Mouse (Mus musculus) c-Kit-positive CD71-positive TER-119-positive erythroid progenitor cells, embryonic 14.5 days (primary cell): ENCODE data around the gene Rtp4.

Experiments used
- DNase-seq: peaks from one replicate; pipeline ENCODE4 v3.0.0-alpha.2; 2013; ENCODE audit warnings: low spot score

Gene Rtp4

DNA sequence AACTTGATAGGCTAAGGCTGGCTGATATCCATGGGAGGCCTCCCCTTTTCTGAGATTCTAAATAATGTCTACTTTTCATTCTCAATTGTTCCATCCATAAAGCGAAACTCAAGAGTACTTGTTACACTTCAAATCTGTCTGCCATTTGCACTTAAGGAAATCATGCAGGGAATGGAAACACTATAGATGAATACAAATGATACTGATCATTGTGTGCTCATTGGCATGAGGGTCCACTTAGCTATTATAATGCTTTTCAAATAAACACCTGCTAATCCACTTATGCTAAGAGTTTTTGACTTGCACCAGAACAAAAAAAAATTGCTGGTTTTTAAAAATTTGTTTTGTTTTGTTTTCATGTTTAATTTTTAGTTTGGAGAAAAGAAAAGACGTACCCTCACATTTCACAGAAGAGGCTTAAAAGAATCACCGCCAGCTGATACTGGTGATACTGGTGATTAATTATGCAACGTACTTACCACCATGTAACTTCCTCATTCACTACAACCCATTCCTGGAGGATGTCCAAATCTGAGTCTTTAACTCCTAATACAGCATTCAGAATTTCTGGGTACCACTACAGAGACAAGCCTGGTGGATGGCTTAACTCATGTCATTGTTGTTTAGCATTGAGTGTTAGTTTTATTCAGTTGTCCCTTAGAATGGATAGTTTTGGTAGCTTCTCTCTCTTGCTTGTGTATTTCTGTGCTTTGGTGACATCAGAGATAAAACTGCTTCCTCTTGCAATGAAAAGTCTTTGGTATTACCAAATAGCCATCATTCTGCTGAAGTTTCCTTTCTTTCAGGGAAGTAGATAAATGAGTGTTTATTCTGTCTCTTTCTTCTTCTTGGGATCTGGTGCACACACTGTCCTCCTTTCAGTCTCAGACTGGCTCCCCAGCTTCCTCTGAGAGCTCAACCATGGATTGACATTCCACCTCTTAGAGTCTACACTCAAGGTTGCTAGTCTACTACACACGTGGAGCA, 71.3 kb downstream of the Rtp4 start:
- DNase-seq, result no peak

DNA sequence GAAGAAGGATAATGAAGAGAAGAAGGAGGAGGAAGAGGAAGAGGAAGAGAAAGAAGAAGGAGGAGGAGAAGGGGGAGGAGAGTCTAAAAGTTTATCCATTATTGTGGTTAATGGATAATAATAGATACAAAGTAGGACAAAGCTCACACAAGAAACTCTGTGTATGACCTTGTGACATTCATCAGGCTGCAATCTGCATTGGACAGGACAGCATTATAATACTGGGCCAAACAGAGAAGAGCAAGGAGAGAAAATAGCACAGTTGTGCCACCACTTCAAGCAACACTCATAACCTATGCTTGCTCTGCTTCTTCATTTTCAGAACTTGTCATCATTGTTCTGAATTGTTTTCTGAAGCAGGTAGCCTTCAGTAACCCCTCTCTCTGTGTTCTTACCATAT, 72.4 kb downstream of the Rtp4 start:
- no peak for DNase-seq

DNA sequence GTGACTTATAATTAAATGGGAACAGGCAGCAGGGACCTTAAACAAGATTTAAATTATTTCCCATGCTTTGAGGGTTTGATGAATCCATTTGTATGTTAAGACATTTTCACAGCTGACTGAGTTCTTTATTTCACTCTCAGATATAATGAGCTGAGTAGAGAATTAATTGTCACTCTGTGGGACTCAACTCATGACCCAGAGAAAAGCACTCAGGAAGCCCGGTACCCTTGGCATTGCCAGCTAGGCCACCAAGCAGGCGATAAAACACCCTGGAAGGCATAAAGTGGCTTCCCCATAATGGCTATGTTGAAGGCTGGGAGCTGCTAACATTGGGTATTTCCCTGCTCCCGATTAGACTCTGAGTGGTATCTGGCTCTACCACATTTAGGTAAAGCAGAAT, 76.6 kb downstream of the Rtp4 start:
- DNase-seq, result no peak

DNA sequence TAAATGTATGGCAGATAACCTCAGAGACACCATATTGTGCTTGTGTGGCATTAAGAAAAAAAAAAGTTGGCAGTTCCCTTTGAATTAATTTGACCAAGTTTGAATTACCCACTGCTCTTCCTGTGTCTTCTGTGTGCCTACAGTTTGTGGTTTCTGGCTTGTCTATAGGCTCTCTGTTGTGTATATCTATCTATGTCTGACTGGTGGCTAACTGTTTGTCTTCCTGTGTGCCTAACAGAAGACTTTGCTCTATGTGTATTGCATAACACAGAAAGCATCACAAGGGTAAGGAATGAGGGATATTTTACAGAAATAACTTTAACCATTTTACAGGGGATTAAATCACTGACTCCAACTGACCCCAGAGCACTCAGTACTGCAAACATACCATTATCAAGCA, 77.9 kb downstream of the Rtp4 start:
- no peak for DNase-seq

DNA sequence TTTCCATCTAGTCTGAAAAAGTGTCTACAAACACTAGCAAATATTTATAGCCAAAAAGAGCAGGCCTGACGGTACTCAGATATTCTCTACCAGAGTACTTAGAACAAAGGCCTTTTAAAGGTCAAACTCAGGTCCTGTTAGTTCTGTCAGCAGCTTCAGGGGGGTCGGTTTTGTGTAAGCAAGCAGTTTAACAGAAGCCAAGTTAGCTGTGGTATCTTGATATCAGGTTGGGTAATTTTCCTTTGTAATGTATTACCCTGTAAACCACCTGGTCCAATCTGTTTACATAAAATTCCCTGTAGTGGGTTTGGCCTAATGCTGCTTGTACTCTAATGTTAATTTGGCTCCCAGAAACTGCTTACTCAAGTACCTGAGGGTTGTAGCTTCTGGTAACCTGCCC, 86.1 kb downstream of the Rtp4 start:
- DNase-seq, result no peak

DNA sequence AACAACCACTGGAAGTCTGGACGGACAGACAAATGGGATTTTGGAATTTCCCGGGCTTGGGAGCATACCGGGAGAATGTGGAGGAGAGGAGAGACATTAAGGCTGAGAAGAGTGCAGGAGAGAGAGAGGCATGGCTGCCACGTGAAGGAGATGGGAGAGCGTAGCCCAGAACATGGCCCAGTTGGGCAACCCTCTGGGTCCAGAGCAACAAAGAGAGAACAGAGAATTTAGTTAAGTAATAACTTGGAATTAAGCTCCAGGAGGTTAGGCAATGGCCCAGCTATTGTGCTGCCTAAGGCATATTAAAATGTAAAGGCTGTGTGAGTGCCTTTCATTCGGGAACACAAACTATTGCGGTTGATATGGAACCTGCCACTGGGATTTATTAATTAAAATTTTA, 86.6 kb downstream of the Rtp4 start:
- DNase-seq, result no peak

DNA sequence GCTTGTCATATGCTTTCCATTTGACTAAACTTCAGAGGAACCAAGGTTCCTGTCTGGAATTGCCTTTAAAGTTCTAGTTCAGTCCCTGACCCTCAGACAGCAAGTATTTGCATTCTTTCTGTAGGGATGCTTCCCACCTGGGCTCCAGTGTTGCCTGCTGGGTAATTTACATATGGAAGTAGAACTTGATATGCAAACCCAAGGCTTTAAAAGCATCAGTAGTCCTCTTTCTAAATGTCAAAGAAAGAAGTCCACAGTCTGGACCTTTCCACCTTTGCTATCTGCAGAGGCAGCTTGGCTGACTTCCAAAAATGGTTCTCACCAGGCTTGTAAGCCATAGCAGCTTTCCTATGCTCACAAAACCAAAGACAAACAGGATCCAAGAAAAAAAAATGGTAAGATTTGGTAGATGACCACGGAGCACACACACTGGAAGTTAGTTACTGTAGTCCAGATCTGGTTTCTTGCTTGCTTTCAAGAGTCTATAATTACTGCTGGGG, 87.9 kb downstream of the Rtp4 start:
- DNase-seq, result no peak

DNA sequence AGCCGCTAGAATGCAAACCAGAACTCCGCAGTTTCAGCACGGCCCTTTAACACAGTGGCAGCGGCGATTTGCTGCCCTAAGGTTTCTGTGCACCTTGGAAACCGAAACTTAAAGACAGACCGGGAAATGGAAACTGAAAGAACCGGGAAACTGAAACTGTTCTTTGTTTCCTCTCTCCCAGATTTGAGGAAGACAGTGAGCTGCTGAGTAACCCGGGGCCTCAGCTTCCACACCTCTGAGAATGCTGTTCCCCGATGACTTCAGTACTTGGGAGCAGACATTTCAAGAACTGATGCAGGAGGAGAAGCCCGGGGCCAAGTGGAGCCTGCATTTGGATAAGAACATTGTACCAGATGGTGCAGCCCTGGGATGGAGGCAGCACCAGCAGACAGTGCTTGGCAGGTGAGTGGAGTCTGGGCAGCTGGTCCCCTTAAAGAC, 89.7 kb downstream of the Rtp4 start:
- peak; percentile 0 for DNase-seq

DNA sequence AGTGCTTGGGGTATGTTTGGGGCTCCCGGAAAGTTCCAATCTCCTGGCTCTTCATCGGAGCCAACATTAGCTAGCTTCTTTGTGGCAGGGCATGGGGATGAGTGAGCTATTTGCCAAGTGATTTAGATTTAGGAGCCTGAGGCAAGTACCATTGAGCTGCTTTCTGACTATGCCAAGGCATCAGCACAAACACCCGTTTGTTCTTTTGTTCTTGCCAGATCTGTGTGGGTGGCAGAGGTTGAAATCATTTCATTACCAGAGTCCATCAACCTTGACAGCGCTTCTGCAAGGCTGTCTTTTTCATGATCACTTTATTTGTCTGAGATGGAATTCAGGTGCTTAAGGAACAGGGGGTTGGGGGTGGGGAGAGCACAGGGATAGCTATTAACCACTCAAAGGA, 104.1 kb downstream of the Rtp4 start:
- no peak for DNase-seq

DNA sequence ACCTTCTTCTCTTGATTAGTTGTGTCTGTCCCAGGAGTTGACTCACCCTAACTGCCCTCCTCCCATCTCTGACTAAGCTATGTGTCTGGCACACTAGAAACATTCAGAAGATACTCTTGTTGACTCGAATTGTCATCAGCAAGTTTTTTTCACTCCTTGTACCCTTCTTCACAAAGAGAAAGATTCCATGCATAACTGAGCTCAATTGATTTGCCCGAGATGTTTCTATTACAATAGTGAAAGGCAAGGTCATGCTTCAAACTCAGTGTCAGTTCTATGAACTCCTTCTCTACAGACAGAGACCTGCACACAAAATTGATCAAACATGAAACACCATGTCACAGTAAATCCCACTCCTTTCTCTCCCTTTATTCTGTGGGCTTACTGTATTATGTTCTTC, 111.4 kb downstream of the Rtp4 start:
- DNase-seq, result no peak

DNA sequence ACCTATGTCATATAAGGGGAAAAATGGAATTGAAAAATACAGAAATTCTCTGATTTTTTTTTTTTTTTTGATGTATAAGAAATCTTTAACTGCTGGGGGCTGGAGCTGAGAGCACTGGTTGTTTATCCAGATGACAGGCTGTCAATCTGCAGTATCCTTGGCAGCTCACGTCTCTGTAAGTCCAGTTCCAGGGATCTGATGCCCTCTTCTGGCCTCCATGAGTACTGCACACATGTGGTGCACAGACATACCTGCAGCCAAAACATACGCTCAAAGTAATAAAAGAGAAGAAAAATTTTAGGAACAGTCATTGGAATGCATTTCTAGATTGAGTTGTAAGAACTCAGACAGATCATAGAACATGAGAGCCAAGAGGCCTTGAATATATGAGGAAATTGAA, 112.6 kb downstream of the Rtp4 start:
- no peak for DNase-seq

DNA sequence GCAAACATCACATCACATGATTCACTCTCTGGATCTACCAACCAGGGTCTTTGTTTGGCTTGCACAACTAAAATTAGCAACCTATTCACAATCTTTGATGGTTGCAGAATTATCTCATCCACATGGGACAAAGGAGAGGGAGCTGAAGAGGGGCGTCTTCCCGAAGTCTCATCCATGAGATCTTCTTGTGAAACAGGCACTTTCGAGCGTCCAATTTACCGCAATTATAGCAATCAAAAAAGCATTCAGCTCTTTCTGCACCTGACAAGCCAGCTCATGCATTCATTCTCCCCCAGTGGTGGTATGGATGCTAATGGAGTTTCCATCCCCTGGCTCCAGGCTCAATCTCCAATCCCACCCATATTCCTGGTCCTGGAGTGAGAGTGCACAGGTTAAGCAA, 132.9 kb downstream of the Rtp4 start:
- DNase-seq, result no peak

DNA sequence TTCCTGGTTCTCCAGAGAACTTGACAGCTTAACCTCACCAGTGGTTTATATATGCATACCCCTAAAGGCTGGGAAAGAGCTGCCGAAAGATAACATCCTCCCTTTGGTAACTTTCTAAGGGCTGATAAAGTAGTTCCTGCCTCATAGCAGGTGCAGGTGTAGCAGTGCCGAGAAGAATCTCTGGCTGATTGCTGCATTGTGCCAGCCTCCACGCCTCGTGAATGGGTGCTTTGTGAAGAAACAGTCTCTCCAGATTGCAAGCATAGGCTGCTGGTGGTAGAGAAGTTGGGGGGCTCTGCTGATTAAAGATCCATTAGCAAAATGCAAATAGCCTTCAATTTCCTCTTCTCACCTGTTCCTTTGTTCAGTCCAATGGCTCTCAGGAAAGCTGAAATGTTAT, 133.4 kb downstream of the Rtp4 start:
- DNase-seq, result no peak

DNA sequence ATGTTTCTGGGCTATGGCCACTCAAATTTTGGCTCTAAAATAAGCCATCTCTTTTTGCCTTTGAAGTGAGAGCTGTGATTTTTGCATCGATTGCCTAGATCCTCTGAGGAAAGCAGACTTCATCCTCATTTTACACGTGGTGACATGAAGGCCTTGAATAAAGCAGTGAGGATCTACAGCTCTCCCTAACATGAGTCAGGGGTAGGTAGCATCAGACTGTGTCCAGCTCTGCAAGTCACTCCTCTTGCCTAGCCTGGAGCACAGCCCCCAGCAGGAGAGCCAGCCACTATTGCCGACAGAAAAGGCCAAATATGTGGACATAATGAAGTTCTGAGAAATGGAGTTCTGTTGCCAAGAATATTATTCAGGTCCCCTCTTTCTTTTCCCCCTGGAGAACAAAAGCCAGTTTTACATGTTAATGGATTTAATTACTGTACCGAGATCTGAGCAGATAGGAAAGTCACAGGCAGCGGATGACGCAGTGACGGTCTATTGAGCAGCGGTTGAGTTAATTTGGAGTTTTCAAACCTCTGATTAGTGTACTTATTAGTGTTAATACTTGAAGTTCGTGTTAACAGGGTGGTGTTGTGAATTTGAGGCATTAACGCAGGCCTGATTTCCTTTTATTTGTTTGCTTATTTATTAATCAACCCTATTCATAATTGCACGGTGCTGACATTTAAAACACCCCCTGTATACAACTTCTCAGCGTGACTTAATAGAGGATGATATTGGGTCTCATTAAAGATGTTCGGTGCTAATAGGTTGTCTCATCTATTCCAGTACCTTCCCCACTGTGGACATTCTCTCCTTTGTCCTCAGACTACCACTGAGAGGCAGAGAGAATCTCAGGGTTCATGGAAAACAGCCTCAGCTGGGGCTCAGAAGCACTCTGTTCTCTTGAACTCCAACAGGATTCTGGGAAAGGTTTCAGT, 139.8 kb downstream of the Rtp4 start:
- no peak for DNase-seq
